Mouse (Mus musculus): ENCODE measurements around the gene Gm49383.
"Not testable (repeated sequence)": the region's sequence is repeated elsewhere in the genome, so short reads cannot be mapped to it uniquely, and the experiment has no call there.

- not testable (repeated sequence) for TF ChIP-seq CTCF (IDR thresholded peaks at IDR 0.05; ENCODE audit: borderline replicate concordance, insufficient read depth, low read length); POLR2A (IDR thresholded peaks at IDR 0.05; ENCODE audit: low read depth, low read length)
Measured at GRCm38 (mm10) chr12:69160677-69161076, 36.2 kb downstream of the Gm49383 start.
